Mouse (Mus musculus) liver, embryonic 13.5 days (tissue): ENCODE data around the gene C1ra. TPM values are rescaled to one million over a fixed set of nuclear protein-coding genes. Genes with fewer than 3 reads are reported as not detected.
"Not testable (repeated sequence)": the region's sequence is repeated elsewhere in the genome, so short reads cannot be mapped to it uniquely, and the experiment has no call there.

Experiments used
- ATAC-seq: fragments of 200-750 bp; cut with Nextera tagmentation; 2 replicates; pipeline ENCODE4 v1.8.0; 2017; ENCODE audit warnings: low read depth, mild to moderate bottlenecking, moderate number of reproducible peaks, moderate library complexity
- DNase-seq: peaks from one replicate; pipeline ENCODE4 v3.0.0; 2022
- H3K27ac ChIP-seq: fragments of 300-500 bp; sonication (generic); 2 replicates; pipeline ENCODE4 v1.5.1; 2015; ENCODE audit warnings: moderate library complexity, mild to moderate bottlenecking, inconsistent platforms
- H3K27me3 ChIP-seq: fragments of 300-500 bp; sonication (generic); 2 replicates; pipeline ENCODE4 v1.6.1; 2015; ENCODE audit warnings: mild to moderate bottlenecking, inconsistent platforms
- H3K36me3 ChIP-seq: fragments of 300-500 bp; sonication (generic); 2 replicates; pipeline ENCODE4 v1.6.1; 2015; ENCODE audit warnings: mild to moderate bottlenecking, inconsistent platforms
- H3K4me1 ChIP-seq: fragments of 300-500 bp; sonication (generic); replicated peaks from 2 replicates; pipeline ENCODE4 v1.6.1; 2015; ENCODE audit warnings: inconsistent platforms
- H3K4me2 ChIP-seq: fragments of 300-500 bp; sonication (generic); 2 replicates; pipeline ENCODE4 v1.6.1; 2015; ENCODE audit warnings: inconsistent platforms, mild to moderate bottlenecking, moderate library complexity
- H3K4me3 ChIP-seq: fragments of 300-500 bp; sonication (generic); replicated peaks from 2 replicates; pipeline ENCODE4 v1.5.1; 2015; ENCODE audit warnings: mild to moderate bottlenecking, inconsistent platforms
- H3K9ac ChIP-seq: fragments of 300-500 bp; sonication (generic); 2 replicates; pipeline ENCODE4 v1.6.1; 2015; ENCODE audit warnings: mild to moderate bottlenecking, inconsistent platforms
- H3K9me3 ChIP-seq: fragments of 300-500 bp; sonication (generic); replicated peaks from 2 replicates; pipeline ENCODE4 v1.6.1; 2016; ENCODE audit warnings: inconsistent platforms
- WGBS: fragments of 180-500 bp; shearing (Covaris S2); methylation state at CpG from one replicate; pipeline ENCODE4 v1.1.7; 2015; ENCODE audit not compliant: insufficient replicate concordance; 5-methylcytosine and 5-hydroxymethylcytosine counted together
- polyA plus RNA-seq: library from polyadenylated mRNA; unstranded; fragments of >200 nt; fragmentation: Nextera tagmentation; extraction: Ambion mirVana; gene quantifications from 2 replicates; pipeline ENCODE4 v1.2.1, GENCODE M21; 2015

Gene C1ra
- 7.5 and 8.4 TPM in 2 replicates for polyA plus RNA-seq

DNA sequence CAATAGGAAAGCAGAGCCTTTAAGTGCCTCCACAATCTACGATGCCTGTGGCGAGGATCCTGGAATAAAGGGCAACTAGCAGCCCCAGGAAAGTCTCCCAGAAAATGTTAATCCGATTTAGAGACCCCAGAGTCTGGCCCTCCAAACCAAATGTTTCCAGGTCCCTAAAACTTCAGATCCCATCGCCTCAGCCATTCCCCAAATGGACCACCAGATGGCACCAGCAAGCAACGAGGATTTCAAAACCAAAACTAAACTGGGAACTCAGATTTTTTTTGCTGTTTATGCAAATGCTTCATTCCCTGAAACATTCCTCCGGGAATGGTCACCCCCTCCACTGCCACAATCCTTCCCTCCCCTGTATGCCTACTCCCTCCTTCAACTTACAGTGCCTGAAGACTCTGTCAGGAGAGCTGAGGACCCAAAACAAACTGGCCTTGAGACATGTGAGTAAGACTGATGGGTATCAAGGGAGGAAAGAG lies at the start of gene C1ra:
C1ra (plus strand) TSS at position 51 of the 482 bp plus-strand sequence.
- Histone ChIP-seq H3K36me3 (no peaks in the 10 kb centered on the region), H3K4me2 (peak within 1 kb of the TSS; percentile 43), H3K4me3 (peak within 1 kb of the TSS; percentile 32), H3K9me3 (no peaks in the 10 kb centered on the region), H3K4me1 (no peaks in the 10 kb centered on the region), H3K27me3 (no peaks in the 10 kb centered on the region), H3K27ac (no peak within 1 kb of the TSS), H3K9ac (no peak within 1 kb of the TSS; the same call in 1 of the 2 replicates)
- WGBS = 4% methylated on average over 6 of the region's 6 CpGs
- ATAC-seq (no peak), DNase-seq (no peak)

DNA sequence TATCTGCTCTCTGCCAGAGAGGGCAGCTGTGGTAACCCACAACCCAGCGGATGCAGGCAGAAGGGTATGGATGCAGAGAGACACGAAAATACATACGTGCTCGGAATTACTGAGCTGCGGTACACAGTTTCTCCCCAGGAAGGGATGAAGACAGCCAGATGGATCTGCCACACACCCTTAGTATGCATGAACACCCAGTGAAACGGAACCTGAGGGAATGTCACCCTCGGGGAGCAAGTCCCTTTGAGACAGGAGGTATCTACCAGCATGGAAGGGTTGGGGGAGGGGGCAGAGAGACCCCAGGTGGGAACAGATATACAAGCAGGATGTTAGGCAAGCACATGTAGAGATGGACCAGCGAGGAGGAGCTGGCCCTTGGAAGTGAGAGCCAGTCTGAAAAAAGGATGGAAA lies 48.3 kb upstream of the C1ra start:
- no peak overlapping the region for H3K27ac ChIP-seq
- H3K4me1 ChIP-seq = peaks cover 27% of the 10 kb centered on the region
- WGBS = 10% methylated on average over 8 of the region's 8 CpGs
- DNase-seq (no peak), ATAC-seq (no peak)
- peak overlapping the region; percentile 51 for H3K4me3 ChIP-seq
- H3K9ac ChIP-seq = peak overlapping the region; percentile 69
- no peaks in the 10 kb centered on the region for H3K36me3 ChIP-seq
- H3K9me3 ChIP-seq = no peaks in the 10 kb centered on the region
- peaks cover 4% of the 10 kb centered on the region; the same call in 1 of the 2 replicates for H3K27me3 ChIP-seq
- peak overlapping the region; percentile 77 for H3K4me2 ChIP-seq

DNA sequence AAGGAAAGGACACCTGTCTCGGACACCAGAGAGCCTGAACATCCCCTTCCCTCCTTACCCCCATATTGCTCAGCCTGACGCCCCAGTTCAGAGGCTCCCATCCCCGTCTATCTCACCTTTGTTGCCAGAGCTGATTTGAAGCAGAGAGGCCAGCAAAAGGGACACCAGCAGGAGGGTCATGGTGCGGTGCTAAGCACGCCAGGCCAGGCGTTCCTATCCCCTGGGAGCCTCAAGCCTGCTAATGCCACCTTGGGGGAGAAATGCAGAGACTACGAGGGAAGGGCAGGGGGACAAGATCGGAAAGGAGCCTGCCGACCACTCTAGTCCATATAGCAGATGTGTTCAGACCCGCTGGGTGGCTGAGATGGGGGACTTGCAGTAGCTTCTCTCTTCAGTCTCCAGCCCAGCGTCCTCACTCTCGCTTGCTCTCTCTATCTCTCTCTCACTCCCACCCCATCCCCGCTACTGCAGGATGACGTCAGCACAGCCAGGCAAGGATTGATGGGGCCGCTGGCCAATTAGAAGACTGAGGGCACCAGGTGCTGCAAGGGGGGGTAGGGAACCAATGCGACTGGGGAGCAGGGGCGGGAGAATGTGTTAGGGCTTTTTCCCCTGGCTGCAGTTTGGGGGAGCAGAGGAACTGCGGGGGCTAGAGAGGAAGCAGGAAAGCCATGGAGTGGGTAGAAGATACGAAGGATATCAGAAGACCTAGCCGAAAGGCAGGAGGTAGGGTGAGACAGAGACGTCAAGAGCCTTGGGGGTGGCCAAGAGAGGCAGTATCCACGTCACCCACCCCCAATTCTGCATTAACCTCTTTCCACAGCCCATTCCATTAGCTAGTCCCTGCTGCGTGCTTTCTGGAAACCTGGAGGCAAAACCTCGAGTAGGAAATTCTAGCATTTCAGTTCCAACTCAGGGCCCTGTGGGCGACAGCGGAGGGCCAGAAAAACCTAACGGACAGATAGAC lies 47.6 kb upstream of the C1ra start, which contains the start of gene Clstn3:
Clstn3 (minus strand) TSS at position 490 of the 967 bp plus-strand sequence.
- WGBS = 10% methylated on average over 27 of the region's 27 CpGs
- H3K9ac ChIP-seq = peak within 1 kb of the TSS; percentile 69
- H3K4me1 ChIP-seq = peaks cover 21% of the 10 kb centered on the region
- H3K36me3 ChIP-seq = no peaks in the 10 kb centered on the region
- peak within 1 kb of the TSS; percentile 51 for H3K4me3 ChIP-seq
- no peak within 1 kb of the TSS for H3K27ac ChIP-seq
- H3K9me3 ChIP-seq = no peaks in the 10 kb centered on the region
- ATAC-seq = peak; percentile 96
- H3K4me2 ChIP-seq = peak within 1 kb of the TSS; percentile 77
- DNase-seq = peak; percentile 86
- peaks cover 4% of the 10 kb centered on the region; the same call in 1 of the 2 replicates for H3K27me3 ChIP-seq

DNA sequence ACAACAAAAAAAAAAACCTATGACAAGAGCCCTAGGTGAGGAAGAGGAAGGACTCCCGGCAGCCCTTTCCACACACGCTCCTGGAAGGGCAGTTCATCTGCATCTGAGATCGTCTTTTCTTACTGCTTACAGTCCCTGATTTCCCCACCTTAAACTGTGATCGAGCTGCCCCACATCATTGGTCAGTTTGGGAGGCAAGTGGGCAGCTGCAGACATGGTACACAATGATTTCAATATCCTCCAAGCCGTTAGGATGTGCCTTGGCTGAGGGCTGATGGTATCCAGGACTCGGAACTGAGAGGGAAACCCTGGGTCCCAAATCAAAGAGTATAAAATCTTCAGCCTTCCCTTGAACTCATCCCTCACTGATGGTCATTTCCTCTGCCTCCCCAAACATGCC lies 46.9 kb upstream of the C1ra start:
- peaks cover 20% of the 10 kb centered on the region for H3K4me1 ChIP-seq
- no peaks in the 10 kb centered on the region for H3K9me3 ChIP-seq
- 56% methylated on average over 6 of the region's 6 CpGs for WGBS
- DNase-seq = no peak
- no peak overlapping the region; the same call in 1 of the 2 replicates for H3K9ac ChIP-seq
- no peak overlapping the region for H3K27ac ChIP-seq
- peak overlapping the region; percentile 77 for H3K4me2 ChIP-seq
- H3K27me3 ChIP-seq = peaks cover 4% of the 10 kb centered on the region; the same call in 1 of the 2 replicates
- peak overlapping the region; percentile 51 for H3K4me3 ChIP-seq
- no peak for ATAC-seq
- H3K36me3 ChIP-seq = no peaks in the 10 kb centered on the region

DNA sequence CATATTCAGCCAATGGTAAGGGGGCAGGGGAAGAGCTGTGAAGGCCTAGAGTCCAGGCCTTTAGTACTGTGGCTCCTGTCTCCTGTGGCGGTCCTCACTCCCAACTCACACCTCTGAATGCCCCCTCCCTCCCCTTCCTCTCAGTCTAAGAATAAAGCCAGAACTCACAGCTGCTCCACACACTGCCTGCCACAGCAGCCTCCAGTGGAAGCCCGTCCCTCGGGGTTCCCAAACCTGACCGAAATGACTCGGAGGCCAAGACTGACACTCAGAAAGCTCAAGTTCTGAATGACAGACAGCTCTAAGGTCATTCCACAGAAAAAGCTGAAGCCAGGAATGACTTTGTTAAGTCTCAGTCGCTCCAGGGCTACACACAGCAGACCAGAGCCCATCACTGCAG lies 46.5 kb upstream of the C1ra start:
- H3K9ac ChIP-seq = no peak overlapping the region
- H3K36me3 ChIP-seq = no peaks in the 10 kb centered on the region
- DNase-seq (no peak), ATAC-seq (no peak)
- 84% methylated on average over 6 of the region's 6 CpGs for WGBS
- peaks cover 24% of the 10 kb centered on the region for H3K4me1 ChIP-seq
- H3K9me3 ChIP-seq = no peaks in the 10 kb centered on the region
- H3K4me3 ChIP-seq = no peak overlapping the region
- no peak overlapping the region for H3K4me2 ChIP-seq
- peaks cover 4% of the 10 kb centered on the region; the same call in 1 of the 2 replicates for H3K27me3 ChIP-seq
- no peak overlapping the region for H3K27ac ChIP-seq

DNA sequence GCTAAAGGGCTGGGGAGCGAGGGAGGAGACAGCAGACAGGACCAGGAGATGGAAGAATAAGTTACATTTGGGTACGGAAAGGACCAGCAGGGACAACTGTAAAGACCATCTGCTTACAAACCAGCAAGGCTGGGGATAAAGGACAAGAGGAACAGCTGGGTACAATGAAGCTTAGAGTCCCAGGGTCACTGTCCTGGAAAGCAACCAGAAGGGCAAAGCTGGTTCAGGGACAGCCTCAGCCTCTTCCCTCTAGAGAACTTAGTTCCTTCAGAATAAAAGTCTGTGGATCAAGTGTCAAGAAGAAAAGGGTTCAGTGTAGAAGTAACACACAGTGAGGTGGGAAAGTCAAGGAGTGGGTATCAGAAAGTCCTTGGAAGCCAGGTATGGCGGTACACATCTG lies 41.1 kb upstream of the C1ra start:
- H3K4me3 ChIP-seq = no peak overlapping the region
- 74% methylated on average over 3 of the region's 3 CpGs for WGBS
- DNase-seq = no peak
- H3K9ac ChIP-seq = no peak overlapping the region
- no peaks in the 10 kb centered on the region for H3K36me3 ChIP-seq
- no peak for ATAC-seq
- peaks cover 46% of the 10 kb centered on the region for H3K4me1 ChIP-seq
- H3K27me3 ChIP-seq = no peaks in the 10 kb centered on the region
- peak overlapping the region; percentile 51 for H3K4me2 ChIP-seq
- H3K9me3 ChIP-seq = no peaks in the 10 kb centered on the region
- H3K27ac ChIP-seq = peak overlapping the region; percentile 84

DNA sequence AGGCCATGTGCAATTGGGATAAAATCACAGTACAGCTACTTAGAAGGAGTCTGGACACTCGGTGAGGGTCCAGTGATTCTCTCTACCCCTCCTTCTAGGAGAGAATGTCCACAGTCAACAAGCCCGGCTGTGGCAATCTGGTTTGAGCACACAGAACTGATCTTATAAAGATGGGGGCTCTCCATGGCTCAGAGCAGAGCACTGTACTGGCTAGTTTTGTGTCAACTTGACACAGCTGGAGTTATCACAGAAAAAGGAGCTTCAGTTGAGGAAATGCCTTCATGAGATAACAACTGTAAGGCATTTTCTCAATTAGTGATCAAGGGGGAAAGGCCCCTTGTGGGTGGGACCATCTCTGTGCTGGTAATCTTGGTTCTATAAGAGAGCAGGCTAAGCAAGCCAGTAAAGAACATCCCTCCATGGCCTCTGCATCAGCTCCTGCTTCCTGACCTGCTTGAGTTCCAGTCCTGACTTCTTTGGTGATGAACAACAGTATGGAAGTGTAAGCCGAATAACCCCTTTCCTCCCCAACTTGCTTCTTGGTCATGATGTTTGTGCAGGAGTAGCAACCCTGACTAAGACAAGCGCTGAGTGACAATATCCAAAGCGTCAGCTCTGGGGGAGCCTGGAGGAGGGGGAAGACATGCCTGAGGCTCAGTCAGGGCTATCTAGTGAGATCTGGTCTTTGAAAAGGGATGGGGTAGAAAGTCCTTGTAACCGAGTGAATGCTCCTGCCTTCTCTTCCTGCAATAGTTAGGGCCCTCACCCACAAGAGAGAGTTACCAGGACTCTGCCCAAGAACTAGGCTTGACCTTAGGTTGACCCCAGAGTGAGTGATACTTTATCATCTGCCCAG lies 40.2 kb upstream of the C1ra start:
- Histone ChIP-seq H3K4me3 (peak overlapping the region; percentile 29), H3K4me2 (peak overlapping the region; percentile 51), H3K4me1 (peaks cover 50% of the 10 kb centered on the region), H3K9ac (peak overlapping the region; percentile 31), H3K27ac (peak overlapping the region; percentile 84)
- ATAC-seq = peak; percentile 82
- H3K27me3 ChIP-seq, H3K36me3 ChIP-seq, H3K9me3 ChIP-seq: not testable (repeated sequence)
- WGBS = 27% methylated on average over 6 of the region's 6 CpGs
- DNase-seq = peak; percentile 56

DNA sequence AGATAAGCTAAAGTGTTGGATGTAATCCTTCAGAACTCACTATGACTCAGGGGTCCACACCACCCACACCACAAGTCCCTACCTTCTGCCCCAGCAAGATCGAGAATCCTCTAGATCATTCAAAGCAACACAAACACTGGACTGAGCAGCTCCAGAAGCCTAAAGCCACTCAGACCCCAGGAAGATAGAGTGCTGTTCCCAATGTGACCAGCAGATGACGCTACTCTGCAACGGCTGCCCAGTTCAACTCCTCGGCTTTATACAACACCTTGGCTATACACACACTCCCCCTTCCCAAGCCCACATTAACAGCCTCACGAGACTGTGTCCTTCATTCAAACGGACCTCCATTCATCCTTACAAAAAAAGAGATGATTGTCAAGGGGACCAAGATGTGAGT lies 39.4 kb upstream of the C1ra start:
- Histone ChIP-seq H3K27me3 (no peaks in the 10 kb centered on the region), H3K4me1 (peaks cover 57% of the 10 kb centered on the region), H3K4me3 (peak overlapping the region; percentile 29), H3K27ac (peak overlapping the region; percentile 81), H3K36me3 (no peaks in the 10 kb centered on the region), H3K9me3 (no peaks in the 10 kb centered on the region), H3K9ac (peak overlapping the region; percentile 31; the same call in 1 of the 2 replicates), H3K4me2 (peak overlapping the region; percentile 51)
- WGBS = 15% methylated on average over 6 of the region's 6 CpGs
- peak; percentile 56 for DNase-seq
- peak; percentile 42 for ATAC-seq

DNA sequence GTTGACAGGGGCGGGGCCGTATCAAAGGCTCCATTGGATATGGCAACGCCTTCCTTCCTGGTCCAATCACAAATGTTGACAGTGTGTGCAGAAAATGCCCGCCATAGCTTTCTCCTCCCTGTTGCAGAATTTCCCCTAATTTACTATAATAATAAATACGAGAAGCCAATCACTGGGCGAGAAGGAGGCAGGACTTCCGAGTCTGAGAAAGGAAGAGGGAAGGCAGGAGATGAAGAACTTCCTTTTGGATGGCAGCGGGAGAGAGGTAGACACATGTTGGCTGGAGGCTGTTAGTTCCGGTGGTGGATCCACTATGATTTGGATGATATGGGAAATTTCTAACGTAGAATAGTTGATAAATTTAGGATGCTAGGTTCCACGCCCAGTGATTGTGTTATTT lies 37.6 kb upstream of the C1ra start:
- no peak overlapping the region for H3K4me2 ChIP-seq
- peaks cover 75% of the 10 kb centered on the region for H3K4me1 ChIP-seq
- no peaks in the 10 kb centered on the region for H3K27me3 ChIP-seq
- H3K36me3 ChIP-seq = no peaks in the 10 kb centered on the region
- WGBS = 65% methylated on average over 11 of the region's 11 CpGs
- DNase-seq = no peak
- H3K9me3 ChIP-seq = no peaks in the 10 kb centered on the region
- no peak overlapping the region; the same call in 1 of the 2 replicates for H3K4me3 ChIP-seq
- no peak overlapping the region for H3K9ac ChIP-seq
- no peak overlapping the region for H3K27ac ChIP-seq
- no peak for ATAC-seq

DNA sequence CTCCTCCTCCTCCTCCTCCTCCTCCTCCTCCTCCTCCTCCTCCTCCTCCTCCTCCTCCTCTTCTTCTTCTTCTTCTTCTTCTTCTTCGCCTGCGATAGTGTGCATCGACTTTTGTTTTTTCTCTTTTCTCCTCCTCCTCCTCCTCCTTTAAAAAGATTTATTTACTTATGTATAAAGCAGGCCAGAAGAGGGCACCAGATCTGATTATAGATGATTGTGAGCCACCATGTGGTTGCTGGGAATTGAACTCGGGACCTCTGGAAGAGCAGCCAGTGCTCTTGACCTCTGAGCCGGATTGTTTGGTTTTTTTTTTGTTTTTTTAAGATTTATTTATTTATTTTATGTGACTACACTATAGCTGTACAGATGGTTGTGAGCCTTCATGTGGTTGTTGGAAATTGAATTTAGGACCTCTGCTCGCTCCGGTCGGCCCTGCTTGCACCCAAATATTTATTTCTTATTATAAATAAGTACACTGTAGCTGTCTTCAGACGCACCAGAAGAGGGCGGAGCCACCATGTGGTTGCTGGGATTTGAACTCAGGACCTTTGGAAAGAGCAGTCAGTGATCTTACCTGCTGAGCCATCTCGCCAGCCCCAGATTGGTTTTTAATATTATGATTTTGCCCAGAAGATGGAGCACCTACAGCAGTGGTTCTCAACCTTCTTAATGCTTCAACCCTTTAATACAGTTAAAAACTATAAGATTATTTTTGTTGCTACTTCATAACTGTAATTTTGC lies 36.7 kb upstream of the C1ra start:
- not testable (repeated sequence) for H3K4me3 ChIP-seq, H3K9ac ChIP-seq, H3K36me3 ChIP-seq, H3K27ac ChIP-seq, DNase-seq, H3K9me3 ChIP-seq, H3K4me2 ChIP-seq, ATAC-seq, H3K27me3 ChIP-seq
- H3K4me1 ChIP-seq = peaks cover 74% of the 10 kb centered on the region
- 73% methylated on average over 8 of the region's 11 CpGs for WGBS
